Mouse (Mus musculus) liver, adult 2 months (tissue): Measurements from ENCODE around the gene Fmc1. TPM values are rescaled to one million over a fixed set of nuclear protein-coding genes. Genes with fewer than 3 reads are reported as not detected.
A peak's percentile ranks its signal among the peaks of the same experiment; 100 is the strongest.
"Not testable (repeated sequence)": the region's sequence is repeated elsewhere in the genome, so short reads cannot be mapped to it uniquely, and the experiment has no call there.

Experiments
- DNase-seq: peaks from one replicate; pipeline ENCODE4 v3.0.0-alpha.2; 2011; ENCODE audit warnings: low read depth, low spot score; ENCODE audit errors: extremely low read depth
- H3K27ac ChIP-seq: fragments of 200-500 bp; replicated peaks from 2 replicates; pipeline ENCODE4 v1.5.1; 2012; ENCODE audit warnings: low read depth, mild to moderate bottlenecking, control low read depth, inconsistent platforms, low read length; ENCODE audit not compliant: insufficient read depth
- H3K27me3 ChIP-seq: fragments of 200-500 bp; 2 replicates; pipeline ENCODE4 v1.6.1; 2012; ENCODE audit warnings: mild to moderate bottlenecking, moderate library complexity, low read length, inconsistent platforms; ENCODE audit not compliant: control insufficient read depth, insufficient read depth
- H3K36me3 ChIP-seq: fragments of 200-500 bp; 2 replicates; pipeline ENCODE4 v1.6.1; 2012; ENCODE audit warnings: low read length, inconsistent platforms; ENCODE audit not compliant: control insufficient read depth, insufficient read depth
- H3K4me1 ChIP-seq: fragments of 200-500 bp; 2 replicates; pipeline ENCODE4 v1.6.1; 2011; ENCODE audit warnings: low read length; ENCODE audit not compliant: control insufficient read depth, insufficient read depth
- H3K4me3 ChIP-seq: fragments of 200-500 bp; 2 replicates; pipeline ENCODE4 v1.5.1; 2011; ENCODE audit warnings: low read depth, mild to moderate bottlenecking, control low read depth, low read length, moderate library complexity; ENCODE audit not compliant: insufficient read depth
- H3K79me2 ChIP-seq: fragments of 200-500 bp; 2 replicates; pipeline ENCODE4 v1.6.1; 2012; ENCODE audit warnings: inconsistent platforms, mild to moderate bottlenecking, low read length, moderate library complexity; ENCODE audit not compliant: control insufficient read depth, insufficient read depth
- H3K9ac ChIP-seq: fragments of 200-500 bp; 2 replicates; pipeline ENCODE4 v1.6.1; 2012; ENCODE audit warnings: low read depth, mild to moderate bottlenecking, control low read depth, inconsistent platforms, low read length
- CTCF ChIP-seq: fragments of 200-500 bp; IDR thresholded peaks from 2 replicates; pipeline ENCODE4 v1.5.1; 2011; ENCODE audit warnings: low read depth, low read length, control low read depth
- POLR2A ChIP-seq: fragments of 200-500 bp; IDR thresholded peaks from 2 replicates; pipeline ENCODE4 v1.6.1; 2011; ENCODE audit warnings: low read length, control low read depth; ENCODE audit not compliant: insufficient read depth; ENCODE audit errors: extremely low read depth
- WGBS: fragments of 180-500 bp; shearing (Covaris S2); methylation state at CpG from one replicate; pipeline ENCODE4 v1.1.7; 2018; 5-methylcytosine and 5-hydroxymethylcytosine counted together
- polyA plus RNA-seq: library from polyadenylated mRNA; depleted of rRNA; stranded (reverse); fragments of >200 nt; gene quantifications from 2 replicates; pipeline ENCODE4 v1.2.3, GENCODE M21; 2012
- total RNA-seq: library from RNA; depleted of rRNA; stranded (reverse); fragments of >200 nt; gene quantifications from 2 replicates; pipeline ENCODE4 v1.2.3, GENCODE M21; 2014

The Fmc1 gene
- total and polyA plus RNA-seq, 2 experiments = 63.7 to 219 TPM

- no peaks in the 10 kb centered on the region for H3K27me3 ChIP-seq
- H3K4me3 ChIP-seq = no peak overlapping the region
- DNase-seq = peak; percentile 43
- no peak overlapping the region for H3K27ac ChIP-seq
- peaks cover 2% of the 10 kb centered on the region; the same call in 1 of the 2 replicates for H3K36me3 ChIP-seq
- 25% methylated on average over 1 of the region's 1 CpGs for WGBS
- H3K79me2 ChIP-seq = no peaks in the 10 kb centered on the region
- TF ChIP-seq POLR2A = no peak
- no peak for TF ChIP-seq CTCF
- H3K4me1 ChIP-seq = peaks cover 7% of the 10 kb centered on the region
- no peak overlapping the region for H3K9ac ChIP-seq
Measured at GRCm38 (mm10) chr6:38535788-38536187, 2.5 kb downstream of the Fmc1 start.

GRCm38 (mm10) chr6:38544141-38544540 is 10.8 kb downstream of the Fmc1 start:
- not testable (repeated sequence) for H3K9ac ChIP-seq, H3K27ac ChIP-seq, H3K27me3 ChIP-seq, H3K4me3 ChIP-seq, H3K36me3 ChIP-seq, DNase-seq, H3K79me2 ChIP-seq, H3K4me1 ChIP-seq
- 90% methylated on average over 5 of the region's 5 CpGs for WGBS

- not testable (repeated sequence) for H3K36me3 ChIP-seq, H3K79me2 ChIP-seq, H3K9ac ChIP-seq, H3K4me3 ChIP-seq, DNase-seq, H3K27ac ChIP-seq, H3K4me1 ChIP-seq, H3K27me3 ChIP-seq
- 88% methylated on average over 2 of the region's 2 CpGs for WGBS
Measured at GRCm38 (mm10) chr6:38547005-38547404, 13.7 kb downstream of the Fmc1 start.

GRCm38 (mm10) chr6:38547707-38548106 is 14.4 kb downstream of the Fmc1 start:
- Histone ChIP-seq H3K9ac (no peak overlapping the region), H3K27me3 (no peaks in the 10 kb centered on the region), H3K79me2 (no peaks in the 10 kb centered on the region), H3K4me1 (peaks cover 2% of the 10 kb centered on the region; the same call in 1 of the 2 replicates), H3K36me3 (no peaks in the 10 kb centered on the region), H3K4me3 (no peak overlapping the region), H3K27ac (no peak overlapping the region)
- DNase-seq = no peak
- 85% methylated on average over 1 of the region's 1 CpGs for WGBS
- TF ChIP-seq POLR2A = no peak
- TF ChIP-seq CTCF = no peak

GRCm38 (mm10) chr6:38548595-38548994 is 15.3 kb downstream of the Fmc1 start:
- not testable (repeated sequence) for H3K4me1 ChIP-seq, H3K9ac ChIP-seq, H3K36me3 ChIP-seq, H3K79me2 ChIP-seq, DNase-seq, H3K27me3 ChIP-seq, H3K4me3 ChIP-seq, H3K27ac ChIP-seq
- 98% methylated on average over 7 of the region's 7 CpGs for WGBS

GRCm38 (mm10) chr6:38549840-38550239 is 16.5 kb downstream of the Fmc1 start:
- not testable (repeated sequence) for H3K9ac ChIP-seq, H3K4me3 ChIP-seq, H3K79me2 ChIP-seq, DNase-seq, H3K4me1 ChIP-seq, H3K36me3 ChIP-seq, H3K27me3 ChIP-seq
- 55% methylated on average over 6 of the region's 6 CpGs for WGBS
- peak overlapping the region; percentile 38 for H3K27ac ChIP-seq
